Mouse (Mus musculus) neural tube, postnatal 0 days (tissue): Measurements from ENCODE around the gene Tnks2. TPM values are rescaled to one million over a fixed set of nuclear protein-coding genes. Genes with fewer than 3 reads are reported as not detected.

Source experiments
- polyA plus RNA-seq: library from polyadenylated mRNA; unstranded; fragments of >200 nt; fragmentation: Nextera tagmentation; extraction: Ambion mirVana; gene quantifications from 2 replicates; pipeline ENCODE4 v1.2.1, GENCODE M21; 2015

Gene Tnks2
- polyA plus RNA-seq, result 31.1 and 37.0 TPM in 2 replicates

GRCm38 (mm10) chr19:36833788-36834531, at the start of gene Tnks2:
TSS of gene Tnks2 (plus strand) at chr19:36834232.

GRCm38 (mm10) chr19:36919466-36919865, 85.4 kb downstream of the Tnks2 start, which contains the start of gene Fgfbp3:
TSS of gene Fgfbp3 (minus strand) at chr19:36919615.

GRCm38 (mm10) chr19:36925671-36926552, 91.9 kb downstream of the Tnks2 start, which contains the start of gene Btaf1:
TSS of gene Btaf1 (plus strand) at chr19:36926079.

Other genes starting within 250 kb of the Tnks2 start
- gene Ppp1r3c, start 97.6 kb upstream of the Tnks2 start, polyA plus RNA-seq, result 26.0 and 28.8 TPM in 2 replicates
- gene Fgfbp3, start 85.4 kb downstream of the Tnks2 start, polyA plus RNA-seq, result 19.8 TPM in 2 replicates
- 4.1 and 5.2 TPM in 2 replicates for gene Btaf1, start 91.8 kb downstream of the Tnks2 start, polyA plus RNA-seq